Mouse (Mus musculus): ENCODE results near the gene Unc93a. TPM values are rescaled to one million over a fixed set of nuclear protein-coding genes. Genes with fewer than 3 reads are reported as not detected.
"Not testable (repeated sequence)": the region's sequence is repeated elsewhere in the genome, so short reads cannot be mapped to it uniquely, and the experiment has no call there.

The Unc93a gene
- total RNA-seq (2021): not detected
- long read RNA-seq: 0 reads

- not testable (repeated sequence) for DNase-seq (ENCODE audit: low spot score in 2 of 2)
Measured at GRCm38 (mm10) chr17:13131710-13132109, at the start of gene Unc93a. TSS of gene Unc93a (minus strand) at chr17:13131810.

GRCm38 (mm10) chr17:13180491-13180890, 48.9 kb upstream of the Unc93a start:
- DNase-seq (ENCODE audit: low spot score in 2 of 2): not testable (repeated sequence)

GRCm38 (mm10) chr17:13179021-13179420, 47.4 kb upstream of the Unc93a start:
- not testable (repeated sequence) for DNase-seq (ENCODE audit: low spot score in 2 of 2)

- DNase-seq (ENCODE audit: low spot score in 2 of 2): not testable (repeated sequence)
Measured at GRCm38 (mm10) chr17:13177796-13178195, 46.2 kb upstream of the Unc93a start.

GRCm38 (mm10) chr17:13175609-13176008, 44.0 kb upstream of the Unc93a start:
- DNase-seq (ENCODE audit: low spot score in 2 of 2): not testable (repeated sequence)

GRCm38 (mm10) chr17:13174029-13174428, 42.4 kb upstream of the Unc93a start:
- not testable (repeated sequence) for DNase-seq (ENCODE audit: low spot score in 2 of 2)

GRCm38 (mm10) chr17:13173578-13173977, 42.0 kb upstream of the Unc93a start:
- DNase-seq (ENCODE audit: low spot score in 2 of 2): not testable (repeated sequence)

GRCm38 (mm10) chr17:13146128-13146527, 14.5 kb upstream of the Unc93a start:
- DNase-seq (ENCODE audit: low spot score in 2 of 2): not testable (repeated sequence)

- not testable (repeated sequence) for DNase-seq (ENCODE audit: low spot score in 2 of 2)
Measured at GRCm38 (mm10) chr17:13144580-13145215, 13.1 kb upstream of the Unc93a start.

- DNase-seq (ENCODE audit: low spot score in 2 of 2): not testable (repeated sequence)
Measured at GRCm38 (mm10) chr17:13142665-13143064, 11.1 kb upstream of the Unc93a start.

GRCm38 (mm10) chr17:13135356-13135755, 3.7 kb upstream of the Unc93a start:
- DNase-seq (ENCODE audit: low spot score in 2 of 2): peak; percentile 57 to 68

GRCm38 (mm10) chr17:13132352-13132751, 742 bp upstream of the Unc93a start:
- DNase-seq (ENCODE audit: low spot score in 2 of 2): not testable (repeated sequence)

GRCm38 (mm10) chr17:13129737-13130465, 1.7 kb downstream of the Unc93a start:
- DNase-seq (ENCODE audit: low spot score in 2 of 2): not testable (repeated sequence)

GRCm38 (mm10) chr17:13129324-13129723, 2.3 kb downstream of the Unc93a start:
- DNase-seq (ENCODE audit: low spot score in 2 of 2): not testable (repeated sequence)

GRCm38 (mm10) chr17:13124241-13124640, 7.4 kb downstream of the Unc93a start:
- DNase-seq (ENCODE audit: low spot score in 2 of 2): not testable (repeated sequence)

GRCm38 (mm10) chr17:13123308-13124038, 8.1 kb downstream of the Unc93a start:
- not testable (repeated sequence) for DNase-seq (ENCODE audit: low spot score in 2 of 2)

GRCm38 (mm10) chr17:13112504-13113291, 18.9 kb downstream of the Unc93a start:
- not testable (repeated sequence) for DNase-seq (ENCODE audit: low spot score in 2 of 2)

GRCm38 (mm10) chr17:13106563-13106962, 25.0 kb downstream of the Unc93a start:
- peak; percentile 51 to 52 for DNase-seq (ENCODE audit: low spot score in 2 of 2)

- DNase-seq (ENCODE audit: low spot score in 2 of 2): not testable (repeated sequence)
Measured at GRCm38 (mm10) chr17:13092960-13093359, 38.6 kb downstream of the Unc93a start.

- not testable (repeated sequence) for DNase-seq (ENCODE audit: low spot score in 2 of 2)
Measured at GRCm38 (mm10) chr17:13092100-13092764, 39.4 kb downstream of the Unc93a start.
